Comparison of ENCODE assay signal across 20 mouse cellular contexts in the genomic region with DNA sequence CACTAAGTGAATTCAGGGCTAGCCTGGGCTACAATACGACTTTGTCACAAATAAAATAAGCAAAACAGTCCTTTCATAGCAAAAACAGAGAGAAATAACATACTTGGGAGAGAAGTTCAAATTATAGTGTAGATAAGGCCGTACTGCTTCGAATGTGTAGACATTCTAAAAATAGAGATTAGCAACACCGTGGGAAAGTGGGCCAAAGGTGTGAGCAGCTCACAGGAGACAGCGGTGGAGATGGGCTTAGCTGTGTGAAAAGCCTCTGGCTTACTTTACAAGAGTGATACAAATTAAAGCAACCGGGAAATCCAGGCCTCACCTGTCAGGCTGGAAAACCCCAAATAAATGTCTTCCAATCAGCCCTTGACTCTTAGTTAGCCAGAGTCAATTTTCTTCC.
"Had no signal": no experiment of that assay in that cellular context is flagged by ENCODE, and none has a peak within 500 bp of the region (broad histone marks: within the 10 kb centered on the region; RNA-seq: fewer than 3 reads in every experiment).

No protein-coding gene starts in this region.

- H3K4me3 ChIP-seq: limb, embryonic 12.5 days; limb, embryonic 15.5 days; midbrain, embryonic 12.5 days; midbrain, embryonic 15.5 days; neural tube, embryonic 12.5 days; neural tube, embryonic 15.5 days had no signal

- H3K27ac ChIP-seq: limb, embryonic 12.5 days; limb, embryonic 15.5 days; liver, embryonic 14.5 days; macrophage; midbrain, embryonic 12.5 days; midbrain, embryonic 15.5 days; neural tube, embryonic 12.5 days; neural tube, embryonic 15.5 days had no signal

- DNase-seq: kidney, postnatal 10 days; kidney, postnatal 36 days; layer of hippocampus, postnatal 36 days; left cerebral cortex, postnatal 4 days; liver, postnatal 0 days; lung, embryonic 14.5 days; right cerebral cortex, adult 18-20 months; right cerebral cortex, postnatal 14 days; right cerebral cortex, postnatal 4 days; thymus, postnatal 25 days had no signal

- ATAC-seq: liver, postnatal 0 days; lung, postnatal 0 days; midbrain, embryonic 15.5 days had no signal

- H3K4me1 ChIP-seq: limb, embryonic 12.5 days; limb, embryonic 15.5 days; midbrain, embryonic 15.5 days; neural tube, embryonic 12.5 days had no signal

- H3K9me3 ChIP-seq: limb, embryonic 15.5 days; midbrain, embryonic 12.5 days; midbrain, embryonic 15.5 days; neural tube, embryonic 12.5 days; neural tube, embryonic 15.5 days had no signal

- H3K36me3 ChIP-seq: limb, embryonic 12.5 days; limb, embryonic 15.5 days; midbrain, embryonic 12.5 days; midbrain, embryonic 15.5 days; neural tube, embryonic 12.5 days; neural tube, embryonic 15.5 days had no signal

- H3K27me3 ChIP-seq: limb, embryonic 12.5 days; limb, embryonic 15.5 days; midbrain, embryonic 12.5 days; midbrain, embryonic 15.5 days; neural tube, embryonic 12.5 days; neural tube, embryonic 15.5 days had no signal

- H3K9ac ChIP-seq: limb, embryonic 12.5 days; limb, embryonic 15.5 days; liver, embryonic 14.5 days; liver, postnatal 0 days; lung, embryonic 14.5 days; midbrain, embryonic 12.5 days; midbrain, embryonic 15.5 days; neural tube, embryonic 12.5 days; neural tube, embryonic 15.5 days had no signal

- H3K4me2 ChIP-seq: limb, embryonic 12.5 days; limb, embryonic 15.5 days; liver, embryonic 11.5 days; lung, embryonic 14.5 days; midbrain, embryonic 12.5 days; midbrain, embryonic 15.5 days; neural tube, embryonic 12.5 days; neural tube, embryonic 15.5 days had no signal
